Mouse (Mus musculus) myocyte (in vitro differentiated cells): ENCODE measurements around the gene Ccdc57. TPM values are rescaled to one million over a fixed set of nuclear protein-coding genes. Genes with fewer than 3 reads are reported as not detected.

ENCODE experiments used
- H3K27me3 ChIP-seq: one replicate; pipeline ENCODE4 v1.6.1; 2011; ENCODE audit not compliant: control insufficient read depth, insufficient read depth, insufficient read length
- H3K36me3 ChIP-seq: one replicate; pipeline ENCODE4 v1.6.1; 2011; ENCODE audit not compliant: control insufficient read depth, insufficient read depth
- H3K4me2 ChIP-seq: one replicate; pipeline ENCODE4 v1.6.1; 2011; ENCODE audit warnings: low read depth, control low read depth
- H3K4me3 ChIP-seq: one replicate; pipeline ENCODE4 v1.5.1; 2011; ENCODE audit warnings: mild to moderate bottlenecking, control low read depth, moderate library complexity
- H3K79me2 ChIP-seq: one replicate; pipeline ENCODE4 v1.6.1; 2011; ENCODE audit not compliant: control insufficient read depth, insufficient read depth
- H3ac ChIP-seq: one replicate; pipeline ENCODE4 v1.6.1; 2011; ENCODE audit not compliant: control insufficient read depth, insufficient read length
- CEBPB ChIP-seq: IDR thresholded peaks from 2 replicates; pipeline ENCODE4 v1.6.1; 2011; ENCODE audit warnings: mild to moderate bottlenecking, moderate library complexity; ENCODE audit not compliant: poor library complexity, insufficient read depth, severe bottlenecking
- E2F4 ChIP-seq: IDR thresholded peaks from one replicate; pipeline ENCODE4 v1.6.1; 2011; ENCODE audit warnings: mild to moderate bottlenecking, control low read depth, moderate library complexity; ENCODE audit not compliant: insufficient read depth
- MAX ChIP-seq: IDR thresholded peaks from one replicate; pipeline ENCODE4 v1.6.1; 2011; ENCODE audit warnings: low read depth, mild to moderate bottlenecking, control low read depth
- MYOD1 ChIP-seq, 3 experiments: IDR thresholded peaks; one replicate each; pipeline ENCODE4 v1.6.1; 2011; ENCODE audit warnings: control low read depth in 2 of 3, low read depth in 2 of 3, mild to moderate bottlenecking in 2 of 3, moderate library complexity in 1 of 3; ENCODE audit not compliant: insufficient read length in 2 of 3, control insufficient read depth in 1 of 3
- MYOG ChIP-seq, 3 experiments: IDR thresholded peaks; one replicate each; pipeline ENCODE4 v1.6.1; 2011; ENCODE audit warnings: control low read depth in 2 of 3, low read depth in 2 of 3, mild to moderate bottlenecking in 2 of 3; ENCODE audit not compliant: insufficient read length in 2 of 3, control insufficient read depth in 1 of 3, insufficient read depth in 1 of 3
- POLR2A ChIP-seq: IDR thresholded peaks from one replicate; pipeline ENCODE4 v1.6.1; 2011; ENCODE audit warnings: low read depth, mild to moderate bottlenecking, control low read depth, moderate library complexity; ENCODE audit not compliant: insufficient read length
- POLR2AphosphoS2 ChIP-seq: IDR thresholded peaks from one replicate; pipeline ENCODE4 v1.6.1; 2011; ENCODE audit warnings: low read depth, control low read depth; ENCODE audit not compliant: insufficient read length
- REST ChIP-seq: IDR thresholded peaks from one replicate; pipeline ENCODE4 v1.6.1; 2011; ENCODE audit warnings: mild to moderate bottlenecking, control low read depth, moderate library complexity; ENCODE audit not compliant: insufficient read depth, insufficient read length
- SRF ChIP-seq: IDR thresholded peaks from one replicate; pipeline ENCODE4 v1.6.1; 2011; ENCODE audit warnings: low read depth; ENCODE audit not compliant: control insufficient read depth, insufficient read length
- TCF12 ChIP-seq: IDR thresholded peaks from one replicate; pipeline ENCODE4 v1.6.1; 2011; ENCODE audit warnings: mild to moderate bottlenecking, control low read depth; ENCODE audit not compliant: poor library complexity, insufficient read depth, severe bottlenecking
- TCF3 ChIP-seq: IDR thresholded peaks from one replicate; pipeline ENCODE4 v1.6.1; 2011; ENCODE audit warnings: low read depth, control low read depth; ENCODE audit not compliant: insufficient read length
- USF1 ChIP-seq: IDR thresholded peaks from one replicate; pipeline ENCODE4 v1.6.1; 2011; ENCODE audit warnings: low read depth, mild to moderate bottlenecking, control low read depth, moderate library complexity
- polyA plus RNA-seq: library from polyadenylated mRNA; unstranded; fragments of >200 nt; fragmentation: generic; extraction: Trizol; gene quantifications from one replicate; pipeline ENCODE4 v1.2.1, GENCODE M21; 2012; ENCODE audit warnings: missing spikeins

Gene Ccdc57
- polyA plus RNA-seq, 1 experiment, result 1.8 TPM

DNA sequence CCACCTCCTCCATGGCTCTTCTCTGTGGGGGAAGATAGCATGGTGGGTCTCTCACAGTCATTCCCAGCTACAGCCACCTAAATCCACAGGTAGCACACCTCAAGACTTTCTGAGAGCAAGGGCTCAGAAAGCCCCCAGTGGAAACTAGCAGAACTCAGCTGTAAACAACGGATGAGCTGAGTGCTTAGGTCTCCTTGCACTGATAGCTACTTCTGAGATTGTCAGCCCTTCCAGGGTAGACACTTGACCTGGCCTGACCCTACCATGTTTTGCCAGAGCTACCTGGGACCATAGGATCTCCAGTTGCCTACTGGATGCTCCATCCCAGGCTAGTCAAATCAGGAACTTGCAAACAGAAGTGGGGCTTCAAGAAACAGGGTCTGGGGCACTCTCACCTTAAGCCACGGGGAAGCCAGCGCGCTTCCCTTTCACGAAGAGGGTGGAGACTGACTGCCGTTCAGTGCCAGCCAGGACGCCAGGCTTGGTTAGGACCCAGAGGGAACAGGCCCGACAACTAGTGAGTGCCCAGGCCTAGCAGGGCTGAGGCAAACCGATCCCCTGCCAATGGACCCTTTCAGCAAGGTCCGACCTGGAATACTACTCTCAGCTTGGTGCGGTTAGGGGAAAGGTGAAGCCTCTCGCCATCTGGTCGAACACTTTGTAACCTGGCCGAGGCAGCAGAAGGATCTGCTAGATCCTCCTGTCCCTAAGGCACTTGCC lies 109.7 kb downstream of the Ccdc57 start:
- no peaks in the 10 kb centered on the region for H3K27me3 ChIP-seq
- H3K4me2 ChIP-seq, result peak overlapping the region; percentile 76
- H3ac ChIP-seq, result peak overlapping the region; percentile 27
- peaks cover 49% of the 10 kb centered on the region for H3K79me2 ChIP-seq
- H3K36me3 ChIP-seq, result peaks cover 10% of the 10 kb centered on the region
- TF ChIP-seq POLR2A (no peak), TCF12 (no peak), MAX (no peak), E2F4 (no peak), MYOG (IDR thresholded peaks at IDR 0.05; ENCODE audit: control insufficient read depth in 1 of 3, insufficient read depth in 1 of 3, insufficient read length in 2 of 3, low read depth in 2 of 3) (no peak), TCF3 (no peak), REST (no peak), USF1 (no peak), POLR2AphosphoS2 (no peak), MYOD1 (IDR thresholded peaks at IDR 0.05; ENCODE audit: control insufficient read depth in 1 of 3, insufficient read length in 2 of 3, low read depth in 2 of 3) (no peak), SRF (no peak), CEBPB (no peak)
- H3K4me3 ChIP-seq, result peak overlapping the region; percentile 60

DNA sequence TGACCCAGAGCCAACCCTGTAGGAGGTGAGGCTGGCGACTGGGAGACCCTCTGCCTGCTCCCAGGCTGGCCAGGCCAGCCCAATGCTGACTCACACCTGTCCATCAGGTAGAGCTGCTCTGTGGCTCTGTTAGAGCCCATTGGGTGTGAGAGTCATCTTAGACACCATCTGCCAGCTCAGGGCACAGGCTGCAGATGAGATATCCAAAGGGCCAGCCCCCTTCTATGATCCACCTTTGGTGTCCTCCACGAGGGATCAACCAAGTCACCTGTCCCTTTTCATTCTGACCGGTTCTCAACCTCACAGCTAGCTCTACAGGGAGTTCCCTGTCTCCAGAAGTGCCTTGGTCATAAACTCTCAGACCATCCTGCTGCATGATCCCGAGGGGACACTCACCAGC lies 110.4 kb downstream of the Ccdc57 start:
- Histone ChIP-seq H3K36me3 (peaks cover 13% of the 10 kb centered on the region), H3K79me2 (peaks cover 51% of the 10 kb centered on the region), H3ac (peak overlapping the region; percentile 27), H3K4me3 (peak overlapping the region; percentile 60), H3K4me2 (peak overlapping the region; percentile 76), H3K27me3 (no peaks in the 10 kb centered on the region)
- TF ChIP-seq POLR2A (no peak), MAX (no peak), MYOG (IDR thresholded peaks at IDR 0.05; ENCODE audit: control insufficient read depth in 1 of 3, insufficient read depth in 1 of 3, insufficient read length in 2 of 3, low read depth in 2 of 3) (no peak), SRF (no peak), TCF3 (no peak), POLR2AphosphoS2 (no peak), USF1 (no peak), E2F4 (no peak), MYOD1 (IDR thresholded peaks at IDR 0.05; ENCODE audit: control insufficient read depth in 1 of 3, insufficient read length in 2 of 3, low read depth in 2 of 3) (no peak), REST (no peak), TCF12 (no peak), CEBPB (no peak)

DNA sequence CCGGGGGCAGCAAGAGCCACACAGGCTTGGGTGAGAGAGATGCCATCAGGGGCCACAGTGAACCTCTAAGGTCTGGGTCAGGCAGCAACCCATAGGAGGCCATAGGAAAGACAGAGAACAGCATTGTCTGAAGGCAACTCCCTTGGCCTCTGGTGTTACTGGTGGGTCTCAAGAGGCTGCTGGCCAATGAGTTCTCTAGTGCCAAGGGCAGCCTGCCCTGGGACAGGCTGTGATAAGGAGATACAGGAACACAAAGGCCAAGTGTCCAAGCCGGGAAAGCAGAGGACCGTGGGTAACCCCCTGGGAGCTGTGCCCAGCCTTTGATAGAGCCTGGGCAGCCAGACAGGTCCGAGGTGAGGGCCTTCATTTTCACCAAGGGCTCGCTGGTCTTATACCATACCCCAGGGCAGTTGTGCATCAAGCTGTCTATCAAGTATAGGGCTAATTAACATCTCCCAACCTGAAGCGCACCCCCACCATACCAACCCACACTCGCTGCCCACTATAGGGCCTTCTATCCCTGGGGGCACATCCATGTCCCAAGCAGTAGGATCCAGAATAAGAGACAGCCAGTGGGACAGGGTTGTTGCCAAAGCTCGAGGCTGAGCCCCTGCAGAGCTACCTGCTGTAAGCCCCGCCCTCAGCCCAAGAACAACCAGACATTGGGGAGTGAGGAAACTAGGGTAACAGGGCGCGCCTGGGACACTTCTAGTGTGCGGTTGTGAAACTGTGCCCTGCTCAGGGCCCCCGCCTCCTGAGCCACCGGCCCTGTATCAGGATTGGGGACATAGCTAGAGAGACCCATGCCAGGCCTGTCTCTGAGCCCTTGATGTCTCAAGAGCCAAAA lies 111.4 kb downstream of the Ccdc57 start:
- Histone ChIP-seq H3K36me3 (peaks cover 23% of the 10 kb centered on the region), H3K4me3 (peak overlapping the region; percentile 60)

DNA sequence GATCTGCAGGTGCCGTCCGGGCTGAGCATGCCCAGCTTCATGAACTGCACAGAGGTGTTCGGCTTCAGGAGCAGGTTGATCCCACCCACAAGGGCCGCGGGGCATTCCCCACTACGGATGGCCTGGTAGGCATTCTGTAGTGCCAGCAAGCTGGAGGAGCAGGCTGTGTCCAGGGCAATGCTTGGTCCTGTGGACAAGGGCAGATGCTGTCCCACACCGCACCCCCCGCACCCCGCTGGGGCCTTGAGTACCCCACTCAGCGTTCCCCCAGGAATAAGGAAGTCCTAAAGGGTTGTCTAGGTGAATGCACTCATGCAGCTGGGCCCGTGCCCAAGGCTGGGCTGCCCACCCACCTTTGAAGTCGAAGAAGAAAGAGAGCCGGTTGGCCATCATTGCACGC lies 112.1 kb downstream of the Ccdc57 start:
- Histone ChIP-seq H3K4me2 (no peak overlapping the region), H3K27me3 (no peaks in the 10 kb centered on the region), H3K79me2 (peaks cover 54% of the 10 kb centered on the region), H3ac (no peak overlapping the region), H3K4me3 (peak overlapping the region; percentile 60), H3K36me3 (peaks cover 23% of the 10 kb centered on the region)
- TF ChIP-seq REST (no peak), TCF3 (no peak), SRF (no peak), MYOG (IDR thresholded peaks at IDR 0.05; ENCODE audit: control insufficient read depth in 1 of 3, insufficient read depth in 1 of 3, insufficient read length in 2 of 3, low read depth in 2 of 3) (no peak), TCF12 (no peak), E2F4 (no peak), POLR2AphosphoS2 (no peak), CEBPB (no peak), MAX (no peak), POLR2A (no peak), MYOD1 (IDR thresholded peaks at IDR 0.05; ENCODE audit: control insufficient read depth in 1 of 3, insufficient read length in 2 of 3, low read depth in 2 of 3) (no peak), USF1 (no peak)

More for the DNA sequence above, 111.4 kb downstream of the Ccdc57 start:
- Histone ChIP-seq H3K4me2 (peak overlapping the region; percentile 76), H3ac (no peak overlapping the region), H3K79me2 (peaks cover 54% of the 10 kb centered on the region), H3K27me3 (no peaks in the 10 kb centered on the region)
- TF ChIP-seq POLR2A (no peak), MYOD1 (IDR thresholded peaks at IDR 0.05; ENCODE audit: control insufficient read depth in 1 of 3, insufficient read length in 2 of 3, low read depth in 2 of 3) (no peak), REST (no peak), TCF3 (no peak), CEBPB (no peak), SRF (no peak), MAX (no peak), MYOG (IDR thresholded peaks at IDR 0.05; ENCODE audit: control insufficient read depth in 1 of 3, insufficient read depth in 1 of 3, insufficient read length in 2 of 3, low read depth in 2 of 3) (no peak), TCF12 (no peak), POLR2AphosphoS2 (no peak), E2F4 (no peak), USF1 (no peak)
